Mouse (Mus musculus) gastrocnemius, adult 2 months (tissue): Measurements from ENCODE around the gene Ptprj. TPM values are rescaled to one million over a fixed set of nuclear protein-coding genes. Genes with fewer than 3 reads are reported as not detected.
"Not testable (repeated sequence)": the region's sequence is repeated elsewhere in the genome, so short reads cannot be mapped to it uniquely, and the experiment has no call there.

Experiments
- DNase-seq: peaks from one replicate; pipeline ENCODE4 v3.0.0; 2022
- H3K27ac ChIP-seq: fragments of 200-600 bp; 2 replicates; pipeline ENCODE4 v1.8.1; 2022; ENCODE audit warnings: mild to moderate bottlenecking
- H3K4me3 ChIP-seq: fragments of 200-600 bp; 2 replicates; pipeline ENCODE4 v1.8.1; 2022; ENCODE audit warnings: mild to moderate bottlenecking, moderate library complexity
- intact Hi-C: fragments of 180-260 bp; cut with DNase I; formaldehyde crosslinking; loops from one replicate; pipeline ENCODE4 v1.15.1; 2025
- total RNA-seq, 2 experiments: library from RNA; stranded (reverse); gene quantifications; 2 replicates each; pipeline ENCODE4 v1.2.3; 2021

Gene Ptprj
- total RNA-seq, 2 experiments from 2014 or later, result 2.1 to 4.2 TPM

- DNase-seq, intact Hi-C loops, H3K4me3 ChIP-seq, H3K27ac ChIP-seq: not testable (repeated sequence)
Measured at GRCm38 (mm10) chr2:90424937-90425336, 155.5 kb downstream of the Ptprj start.

- intact Hi-C loops, DNase-seq, H3K27ac ChIP-seq, H3K4me3 ChIP-seq: not testable (repeated sequence)
Measured at GRCm38 (mm10) chr2:90422282-90422681, 158.2 kb downstream of the Ptprj start.

- H3K4me3 ChIP-seq, DNase-seq, H3K27ac ChIP-seq, intact Hi-C loops: not testable (repeated sequence)
Measured at GRCm38 (mm10) chr2:90414110-90414821, 166.2 kb downstream of the Ptprj start.

GRCm38 (mm10) chr2:90398633-90399107 is 181.8 kb downstream of the Ptprj start, which contains the start of gene Olfr1274-ps:
Gene Olfr1274-ps, plus strand, starts transcription at chr2:90398683.
- H3K27ac ChIP-seq, intact Hi-C loops, H3K4me3 ChIP-seq, DNase-seq: not testable (repeated sequence)

Other genes with a start within 250 kb of the Ptprj start
- not detected for gene Olfr1274-ps, start 182.0 kb downstream of the Ptprj start, total RNA-seq
- gene Nup160, start 96.6 kb upstream of the Ptprj start, total RNA-seq, result 10 to 100 TPM; 11.2 to 12.5 TPM
- gene Fnbp4, start 164.7 kb upstream of the Ptprj start, total RNA-seq, result 10 to 100 TPM; 17.9 to 19.7 TPM
- gene Agbl2, start 202.1 kb upstream of the Ptprj start, total RNA-seq, result under 1 TPM; 0.18 to 0.20 TPM